Mouse (Mus musculus): ENCODE measurements around the gene Ubl3.

GRCm38 (mm10) chr5:148489724-148490193 lies 62.8 kb downstream of the Ubl3 start:
- TF ChIP-seq CTCF (IDR thresholded peaks at IDR 0.05; ENCODE audit: borderline replicate concordance, insufficient read depth, low read length), result no peak
- TF ChIP-seq POLR2A (IDR thresholded peaks at IDR 0.05; ENCODE audit: low read depth, low read length), result no peak

Data from embryonic fibroblast, embryonic 13.5 days (primary cell).